Mouse (Mus musculus) heart, postnatal 0 days (tissue): Measurements from ENCODE around the gene Cacnb1. TPM values are rescaled to one million over a fixed set of nuclear protein-coding genes. Genes with fewer than 3 reads are reported as not detected.

ENCODE experiments used
- ATAC-seq: fragments of 200-750 bp; cut with Nextera tagmentation; 2 replicates; pipeline ENCODE4 v1.8.0; 2017; ENCODE audit warnings: low read depth, moderate number of reproducible peaks, moderate library complexity; ENCODE audit not compliant: insufficient read depth
- DNase-seq: peaks from one replicate; pipeline ENCODE4 v3.0.0-alpha.2; 2016; ENCODE audit warnings: low spot score
- H3K27ac ChIP-seq: fragments of 300-500 bp; sonication (generic); 2 replicates; pipeline ENCODE4 v1.5.1; 2014; ENCODE audit warnings: low read depth, mild to moderate bottlenecking
- H3K27me3 ChIP-seq: fragments of 300-500 bp; sonication (generic); 2 replicates; pipeline ENCODE4 v1.6.1; 2014; ENCODE audit warnings: low read length, mixed read lengths; ENCODE audit not compliant: control insufficient read depth, insufficient read depth
- H3K36me3 ChIP-seq: fragments of 300-500 bp; sonication (generic); replicated peaks from 2 replicates; pipeline ENCODE4 v1.6.1; 2014; ENCODE audit warnings: low read length, mixed read lengths; ENCODE audit not compliant: control insufficient read depth, insufficient read depth
- H3K4me1 ChIP-seq: fragments of 300-500 bp; sonication (generic); 2 replicates; pipeline ENCODE4 v1.6.1; 2014; ENCODE audit warnings: antibody characterized with exemption; ENCODE audit not compliant: control insufficient read depth, insufficient read depth
- H3K4me2 ChIP-seq: fragments of 300-500 bp; sonication (generic); 2 replicates; pipeline ENCODE4 v1.6.1; 2014; ENCODE audit warnings: low read depth, mild to moderate bottlenecking, low read length, moderate library complexity
- H3K4me3 ChIP-seq: fragments of 300-500 bp; sonication (generic); 2 replicates; pipeline ENCODE4 v1.5.1; 2014; ENCODE audit warnings: low read depth, low read length
- H3K9ac ChIP-seq: fragments of 300-500 bp; sonication (generic); replicated peaks from 2 replicates; pipeline ENCODE4 v1.6.1; 2014; ENCODE audit warnings: low read depth, low read length, mixed read lengths
- H3K9me3 ChIP-seq: fragments of 300-500 bp; sonication (generic); replicated peaks from 2 replicates; pipeline ENCODE4 v1.6.1; 2016; ENCODE audit warnings: low read length; ENCODE audit not compliant: control insufficient read depth
- CTCF ChIP-seq: IDR thresholded peaks from 2 replicates; pipeline ENCODE4 v1.5.1; 2016; ENCODE audit warnings: antibody characterized with exemption, control low read depth, low read depth
- EP300 ChIP-seq: IDR thresholded peaks from 2 replicates; pipeline ENCODE4 v1.6.1; 2016; ENCODE audit warnings: antibody characterized with exemption, low read depth
- WGBS: fragments of 180-500 bp; shearing (Covaris S2); extraction: QIAGEN DNeasy Blood & Tissue Kit; methylation state at CpG from one replicate; pipeline ENCODE4 v1.1.7; 2014; 5-methylcytosine and 5-hydroxymethylcytosine counted together
- polyA plus RNA-seq: library from polyadenylated mRNA; unstranded; fragments of >200 nt; fragmentation: Nextera tagmentation; extraction: Ambion mirVana; gene quantifications from 2 replicates; pipeline ENCODE4 v1.2.1, GENCODE M21; 2015
- total RNA-seq: library from RNA; depleted of rRNA; stranded (reverse); fragments of >200 nt; gene quantifications from 2 replicates; pipeline ENCODE4 v1.2.3, GENCODE M21; 2014; ENCODE audit warnings: low replicate concordance

Gene Cacnb1
- total and polyA plus RNA-seq, 2 experiments from 2014 or later = 5.2 to 5.5 TPM

DNA sequence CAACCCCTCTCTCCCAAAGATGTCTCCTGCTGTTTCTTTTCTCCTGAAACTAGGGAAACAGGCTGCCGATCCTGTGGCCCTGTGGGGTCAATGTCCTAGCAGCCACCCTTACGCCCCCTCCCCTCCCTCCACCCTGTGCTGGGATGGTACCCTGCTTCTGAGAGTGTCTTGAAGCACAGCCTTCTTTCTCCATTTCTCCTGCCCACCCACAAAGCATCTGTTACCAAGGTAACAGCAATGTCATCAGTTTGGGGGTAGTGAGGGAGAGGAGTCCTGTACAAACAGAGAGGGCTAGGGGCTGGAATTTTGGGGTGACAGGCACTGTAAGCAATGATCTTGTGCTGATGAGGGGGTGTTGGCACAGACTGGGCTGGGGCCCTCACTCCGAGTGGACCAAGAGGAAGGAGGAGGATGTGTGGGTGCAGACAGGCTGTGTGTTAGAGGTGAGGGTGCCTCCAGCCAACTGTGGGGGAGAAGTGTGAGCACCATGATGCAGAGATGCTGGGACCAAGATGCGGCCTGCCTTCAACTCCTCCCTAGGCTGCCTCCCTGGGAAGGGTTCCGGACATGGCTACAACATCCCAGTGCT is 37.4 kb upstream of the Cacnb1 start:
- 68% methylated on average over 5 of the region's 5 CpGs for WGBS
- no peak for ATAC-seq
- TF ChIP-seq CTCF = no peak
- TF ChIP-seq EP300 = no peak
- Histone ChIP-seq H3K9me3 (no peaks in the 10 kb centered on the region), H3K27me3 (0 out of 2 replicates have a peak, but pooled peaks cover 4% of the 10 kb centered on the region), H3K4me2 (no peak overlapping the region), H3K4me3 (no peak overlapping the region), H3K9ac (no peak overlapping the region), H3K4me1 (no peaks in the 10 kb centered on the region), H3K36me3 (no peaks in the 10 kb centered on the region), H3K27ac (no peak overlapping the region)
- no peak for DNase-seq

DNA sequence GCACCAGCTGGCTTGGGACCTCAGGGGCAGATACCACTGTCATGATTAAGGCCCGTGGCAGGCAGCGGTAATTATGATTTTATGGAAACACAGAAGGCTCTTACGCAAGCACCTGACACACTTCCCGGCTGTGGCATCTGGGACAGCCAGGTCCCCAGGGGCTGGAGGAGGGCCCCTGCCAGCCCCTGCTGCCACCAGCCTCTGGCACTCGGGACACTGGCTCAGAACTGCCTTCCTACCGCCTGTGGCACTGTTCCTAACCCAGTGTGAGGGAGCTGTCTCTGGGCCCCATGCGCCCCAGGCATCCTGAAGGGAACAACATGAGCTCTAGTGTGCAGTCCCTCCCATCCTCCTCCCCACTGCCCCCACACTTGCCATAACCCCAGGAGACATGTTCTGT is 36.8 kb upstream of the Cacnb1 start:
- TF ChIP-seq CTCF (no peak), EP300 (no peak)
- Histone ChIP-seq H3K36me3 (no peaks in the 10 kb centered on the region), H3K4me1 (no peaks in the 10 kb centered on the region), H3K4me2 (no peak overlapping the region), H3K27ac (no peak overlapping the region), H3K27me3 (0 out of 2 replicates have a peak, but pooled peaks cover 8% of the 10 kb centered on the region), H3K9ac (no peak overlapping the region), H3K9me3 (no peaks in the 10 kb centered on the region), H3K4me3 (no peak overlapping the region)
- DNase-seq (no peak), ATAC-seq (no peak)
- WGBS = 68% methylated on average over 7 of the region's 7 CpGs

DNA sequence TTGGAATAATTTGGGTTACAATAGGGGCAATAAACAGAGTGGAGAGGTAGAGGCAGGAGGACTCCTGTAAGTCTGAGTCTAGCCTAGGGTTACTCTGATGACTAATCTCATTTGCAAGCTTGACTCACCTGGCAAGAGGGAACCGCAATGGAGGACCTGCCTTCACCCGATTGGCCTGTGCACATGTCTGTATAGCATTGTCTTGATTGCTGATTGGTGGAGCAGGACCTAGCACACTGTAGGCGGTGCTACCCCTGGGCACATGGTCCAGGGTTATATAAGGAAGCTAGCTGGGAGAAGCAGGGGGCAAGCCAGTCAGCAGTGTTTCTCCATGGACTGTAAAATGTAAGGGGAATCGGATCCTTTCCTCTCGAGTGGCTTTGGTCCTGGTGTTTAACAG is 35.2 kb upstream of the Cacnb1 start:
- TF ChIP-seq CTCF (no peak), EP300 (no peak)
- Histone ChIP-seq H3K9ac (no peak overlapping the region), H3K36me3 (no peaks in the 10 kb centered on the region), H3K4me3 (no peak overlapping the region), H3K4me2 (no peak overlapping the region), H3K9me3 (no peaks in the 10 kb centered on the region), H3K27me3 (peaks cover 13% of the 10 kb centered on the region), H3K4me1 (0 out of 2 replicates have a peak, but pooled peaks cover 1% of the 10 kb centered on the region), H3K27ac (no peak overlapping the region)
- 84% methylated on average over 5 of the region's 5 CpGs for WGBS
- no peak for DNase-seq
- no peak for ATAC-seq

DNA sequence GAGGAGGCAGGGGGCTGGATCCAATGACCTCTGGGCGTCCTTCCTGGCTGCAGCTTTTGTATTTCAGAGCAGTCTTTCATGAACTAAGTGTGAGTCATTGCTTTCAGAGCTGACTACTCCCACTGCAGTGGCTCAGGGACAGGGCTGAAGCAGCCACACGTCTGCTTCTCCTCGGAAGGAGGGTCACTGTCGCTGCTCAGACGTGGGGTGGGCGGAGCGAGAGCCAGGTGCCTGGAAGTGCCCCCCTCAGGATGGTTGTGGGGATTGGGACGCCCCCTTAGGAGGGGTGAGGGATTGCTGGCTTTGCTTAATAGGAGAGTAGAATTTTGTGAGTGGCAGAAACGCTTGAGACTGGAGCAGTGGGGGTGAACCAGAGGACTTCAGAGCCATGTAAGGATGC is 34.6 kb upstream of the Cacnb1 start:
- TF ChIP-seq EP300 (no peak), CTCF (no peak)

DNA sequence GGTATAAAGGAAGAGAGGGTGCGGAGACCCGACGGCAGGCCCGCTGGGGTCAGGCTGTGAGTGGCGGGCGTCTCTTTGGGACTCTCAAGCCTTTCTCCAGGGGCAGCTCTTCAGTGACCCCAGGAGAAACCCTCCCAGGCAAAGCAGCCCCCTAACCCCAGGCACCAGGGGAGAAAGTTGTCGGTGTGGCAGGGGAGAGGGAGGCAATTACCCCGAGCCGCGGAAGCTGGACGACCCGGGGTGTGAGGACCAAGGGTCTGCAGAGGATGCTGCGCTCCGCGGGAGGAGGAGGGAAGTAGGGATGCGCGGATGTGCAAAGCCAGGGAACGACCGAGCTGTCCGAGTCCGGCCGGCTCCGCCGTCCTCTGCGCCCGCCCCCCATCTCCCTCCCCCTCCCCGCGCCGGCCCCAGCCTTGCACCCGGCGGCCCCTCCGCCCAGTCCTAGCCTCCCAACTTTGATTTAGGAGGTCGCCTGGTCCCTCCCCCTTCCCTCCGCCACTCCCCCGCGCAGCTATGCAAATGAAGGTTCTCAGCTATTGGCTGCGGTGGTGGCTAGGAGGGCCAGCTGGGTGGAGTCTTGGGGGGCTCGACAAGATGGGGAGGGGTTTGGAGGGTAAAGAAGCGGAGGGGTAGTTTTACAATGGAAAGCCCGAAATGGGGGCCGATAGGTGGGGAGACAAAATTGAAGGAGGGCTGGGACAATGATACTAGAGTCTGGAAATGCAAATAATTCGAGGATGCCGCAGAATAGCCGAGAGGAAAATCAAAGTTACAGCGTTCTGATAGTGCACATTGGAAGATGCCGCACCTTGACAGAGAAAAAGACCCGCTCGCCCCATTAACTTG is 30.4 kb upstream of the Cacnb1 start, which contains the start of gene Stac2:
TSS of gene Stac2 (minus strand) at position 474 of the 846 bp plus-strand sequence.
- H3K27ac ChIP-seq = no peak within 1 kb of the TSS
- no peaks in the 10 kb centered on the region for H3K36me3 ChIP-seq
- H3K27me3 ChIP-seq = peaks cover 33% of the 10 kb centered on the region

More for the DNA sequence above, 34.6 kb upstream of the Cacnb1 start:
- Histone ChIP-seq H3K4me1 (peaks cover 7% of the 10 kb centered on the region; the same call in 1 of the 2 replicates), H3K27me3 (peaks cover 18% of the 10 kb centered on the region), H3K9me3 (no peaks in the 10 kb centered on the region), H3K4me2 (peak overlapping the region; percentile 22; the same call in 1 of the 2 replicates), H3K27ac (no peak overlapping the region), H3K9ac (no peak overlapping the region; the same call in 1 of the 2 replicates), H3K36me3 (no peaks in the 10 kb centered on the region), H3K4me3 (no peak overlapping the region)
- 0 out of 2 replicates have a peak, but pooled peaks have one; percentile 18 for ATAC-seq
- no peak for DNase-seq
- 18% methylated on average over 9 of the region's 9 CpGs for WGBS

More for the DNA sequence above, 30.4 kb upstream of the Cacnb1 start, which contains the start of gene Stac2:
- peak within 1 kb of the TSS; percentile 45; the same call in 1 of the 2 replicates for H3K9ac ChIP-seq
- no peaks in the 10 kb centered on the region for H3K9me3 ChIP-seq
- peaks cover 17% of the 10 kb centered on the region for H3K4me1 ChIP-seq
- 2% methylated on average over 43 of the region's 48 CpGs for WGBS
- TF ChIP-seq EP300 (no peak), CTCF (no peak)
- H3K4me2 ChIP-seq = peak within 1 kb of the TSS; percentile 88
- ATAC-seq (peak; percentile 45), DNase-seq (no peak)
- H3K4me3 ChIP-seq = peak within 1 kb of the TSS; percentile 48
